Mouse (Mus musculus) left cerebral cortex, adult 2 months (tissue): ENCODE data around the gene Nol7. TPM values are rescaled to one million over a fixed set of nuclear protein-coding genes. Genes with fewer than 3 reads are reported as not detected.

Source experiments
- DNase-seq, 2 experiments: peaks; one replicate each; pipeline ENCODE4 v3.0.0; 2021 to 2022; ENCODE audit warnings: low spot score in 2 of 2, mixed read lengths in 1 of 2; ENCODE audit errors: extremely low spot score in 1 of 2
- H3K27ac ChIP-seq: fragments of 200-600 bp; 2 replicates; pipeline ENCODE4 v1.8.1; 2022
- H3K4me3 ChIP-seq: fragments of 200-600 bp; 2 replicates; pipeline ENCODE4 v1.8.1; 2022
- CTCF ChIP-seq: fragments of 200-600 bp; IDR thresholded peaks from 2 replicates; pipeline ENCODE4 v1.8.1; 2022; ENCODE audit warnings: antibody characterized with exemption, mild to moderate bottlenecking, moderate library complexity
- intact Hi-C: fragments of 180-260 bp; cut with DNase I; formaldehyde crosslinking; loops from one replicate; pipeline ENCODE4 v1.15.1; 2025
- total RNA-seq, 2 experiments: library from RNA; stranded (reverse); gene quantifications; 2 replicates each; pipeline ENCODE4 v1.2.3; 2021

The Nol7 gene
- total RNA-seq, 2 experiments from 2014 or later: 61.1 to 72.1 TPM

DNA sequence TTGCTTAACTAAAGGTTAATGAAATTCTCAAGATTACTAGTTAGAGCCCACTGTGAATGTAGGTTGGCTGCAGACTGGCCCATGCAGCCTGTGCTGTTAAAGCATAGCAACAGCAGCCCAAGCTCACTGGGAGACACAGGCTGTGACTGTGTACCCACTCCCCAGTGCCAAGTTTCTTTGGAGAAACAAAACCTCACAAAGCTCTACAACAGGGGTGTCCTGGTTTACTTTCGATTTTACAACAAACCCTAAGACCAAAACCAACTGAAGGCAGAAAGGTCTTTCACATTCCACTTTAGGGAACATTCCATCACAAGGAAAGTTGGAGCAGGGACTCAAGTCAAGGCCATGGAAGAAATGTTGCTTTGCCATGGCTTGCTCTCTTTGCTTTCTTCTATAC, 44.4 kb downstream of the Nol7 start:
- no peak overlapping the region for H3K4me3 ChIP-seq
- intact Hi-C loops: no loop called here
- no peak for DNase-seq
- H3K27ac ChIP-seq: peak overlapping the region; percentile 10
- no peak for TF ChIP-seq CTCF

DNA sequence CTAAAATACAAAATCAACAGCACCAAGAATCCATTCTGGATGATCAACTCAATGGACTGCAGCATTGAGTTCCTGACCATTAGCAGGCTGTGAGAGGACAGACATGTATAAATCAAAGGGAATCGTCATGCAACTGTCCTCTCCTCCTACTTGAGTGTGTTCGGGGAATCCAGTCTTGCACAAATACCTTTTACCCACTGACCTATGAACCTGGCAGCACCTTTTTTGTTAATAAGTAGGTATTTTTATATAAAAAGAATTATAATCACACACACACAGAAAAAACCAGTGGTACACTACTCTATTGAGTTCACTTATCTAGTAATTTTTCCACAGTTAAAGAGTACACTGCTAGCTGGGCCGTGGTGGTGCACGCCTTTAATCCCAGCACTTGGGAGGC, 45.5 kb downstream of the Nol7 start:
- intact Hi-C loops: no loop called here
- no peak for TF ChIP-seq CTCF

GRCm38 (mm10) chr13:43444717-43445116, 46.5 kb downstream of the Nol7 start:
- H3K4me3 ChIP-seq: no peak overlapping the region
- DNase-seq: no peak
- TF ChIP-seq CTCF: no peak
- intact Hi-C loops: no loop called here
- no peak overlapping the region for H3K27ac ChIP-seq

More for the DNA sequence above, 45.5 kb downstream of the Nol7 start:
- DNase-seq: no peak
- Histone ChIP-seq H3K27ac (no peak overlapping the region), H3K4me3 (no peak overlapping the region)

DNA sequence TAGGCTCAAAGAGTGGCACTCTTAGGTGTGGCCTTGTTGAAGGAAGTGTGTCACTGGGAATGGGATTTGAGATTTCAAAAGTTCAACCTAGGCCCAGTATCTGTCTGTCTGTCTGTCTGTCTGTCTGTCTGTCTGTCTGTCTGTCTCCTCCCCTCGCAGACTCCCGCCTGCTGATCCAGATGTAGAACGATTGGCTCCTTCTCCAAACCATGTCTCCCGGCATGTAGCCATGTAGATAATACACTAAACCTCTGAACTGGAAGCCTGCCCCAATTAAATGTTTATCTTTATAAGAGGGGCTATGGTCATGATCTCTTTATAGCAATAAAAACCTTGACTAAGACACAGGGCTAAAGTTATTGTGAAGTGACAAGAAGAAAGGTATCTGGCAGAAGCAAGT, 47.6 kb downstream of the Nol7 start:
- DNase-seq: no peak
- TF ChIP-seq CTCF: no peak
- Histone ChIP-seq H3K27ac (no peak overlapping the region), H3K4me3 (no peak overlapping the region)
- intact Hi-C loops: no loop called here

- intact Hi-C loops: no loop called here
- no peak overlapping the region for H3K4me3 ChIP-seq
These were observed 49.5 kb downstream of the Nol7 start for GRCm38 (mm10) chr13:43447721-43448120.

DNA sequence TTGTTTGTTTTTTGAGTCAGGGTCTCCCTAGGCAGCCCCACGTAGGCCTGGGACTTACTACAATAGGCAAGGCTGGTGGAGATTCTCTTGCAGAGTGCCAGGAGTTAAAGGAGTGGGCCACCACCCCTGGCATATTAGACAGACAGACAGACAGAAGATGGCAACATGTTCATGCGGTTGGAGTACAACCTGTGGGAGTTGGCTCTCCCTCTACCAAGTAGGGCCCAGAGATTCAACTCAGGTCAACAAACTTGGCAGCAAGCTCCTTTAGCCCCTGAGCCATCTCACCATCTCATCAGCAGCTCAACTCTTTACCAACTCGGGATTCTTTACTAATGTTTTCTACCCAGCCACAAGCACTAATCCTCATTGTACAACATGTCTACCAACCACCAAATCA, 52.5 kb downstream of the Nol7 start:
- intact Hi-C loops: no loop called here
- Histone ChIP-seq H3K27ac (no peak overlapping the region), H3K4me3 (no peak overlapping the region)
- no peak for DNase-seq
- TF ChIP-seq CTCF: no peak

More at GRCm38 (mm10) chr13:43447721-43448120, 49.5 kb downstream of the Nol7 start:
- H3K27ac ChIP-seq: no peak overlapping the region
- DNase-seq: no peak
- no peak for TF ChIP-seq CTCF

- Histone ChIP-seq H3K4me3 (no peak overlapping the region), H3K27ac (no peak overlapping the region)
- no peak for DNase-seq
- intact Hi-C loops: no loop called here
- no peak for TF ChIP-seq CTCF
These were observed 54.0 kb downstream of the Nol7 start for GRCm38 (mm10) chr13:43452177-43452576.

- no peak for DNase-seq
- Histone ChIP-seq H3K27ac (no peak overlapping the region), H3K4me3 (no peak overlapping the region)
- no peak for TF ChIP-seq CTCF
- intact Hi-C loops: no loop called here
These were observed 54.8 kb downstream of the Nol7 start for GRCm38 (mm10) chr13:43452843-43453605.

GRCm38 (mm10) chr13:43454431-43454830, 56.2 kb downstream of the Nol7 start:
- Histone ChIP-seq H3K4me3 (no peak overlapping the region), H3K27ac (no peak overlapping the region)
- no peak for DNase-seq
- TF ChIP-seq CTCF: no peak
- intact Hi-C loops: no loop called here

Other genes with a start within 250 kb of the Nol7 start
- gene Tbc1d7, start 226.9 kb upstream of the Nol7 start, total RNA-seq: 10 to 100 TPM; 23.4 to 29.0 TPM
- gene Gfod1, start 94.2 kb upstream of the Nol7 start, total RNA-seq: 100 to 1,000 TPM; 118 to 134 TPM
- 10 to 100 TPM; 14.5 to 20.1 TPM for gene Sirt5, start 32.9 kb upstream of the Nol7 start, total RNA-seq
- gene Ranbp9, start 82.9 kb downstream of the Nol7 start, total RNA-seq: 100 to 1,000 TPM; 102 to 105 TPM
- gene Mcur1, start 161.8 kb downstream of the Nol7 start, total RNA-seq: 10 to 100 TPM; 15.8 to 17.8 TPM
- 1 to 10 TPM; 7.6 to 7.8 TPM for gene Rnf182, start 217.3 kb downstream of the Nol7 start, total RNA-seq